Mouse (Mus musculus) testis, adult 2 months (tissue): ENCODE data around the gene Slc11a1. TPM values are rescaled to one million over a fixed set of nuclear protein-coding genes. Genes with fewer than 3 reads are reported as not detected.

Source experiments
- H3K27ac ChIP-seq: fragments of 200-500 bp; 2 replicates; pipeline ENCODE4 v1.5.1; 2012; ENCODE audit warnings: low read depth, low read length; ENCODE audit not compliant: control insufficient read depth, insufficient read depth
- H3K27me3 ChIP-seq: fragments of 200-500 bp; 2 replicates; pipeline ENCODE4 v1.6.1; 2012; ENCODE audit warnings: mild to moderate bottlenecking, low read length, moderate library complexity; ENCODE audit not compliant: control insufficient read depth, insufficient read depth
- H3K36me3 ChIP-seq: fragments of 200-500 bp; 2 replicates; pipeline ENCODE4 v1.6.1; 2012; ENCODE audit warnings: mild to moderate bottlenecking, low read length; ENCODE audit not compliant: control insufficient read depth, insufficient read depth
- H3K4me1 ChIP-seq: fragments of 200-500 bp; 2 replicates; pipeline ENCODE4 v1.6.1; 2012; ENCODE audit warnings: low read length; ENCODE audit not compliant: control insufficient read depth, insufficient read depth
- H3K4me3 ChIP-seq: fragments of 200-500 bp; 2 replicates; pipeline ENCODE4 v1.5.1; 2012; ENCODE audit warnings: low read depth, mild to moderate bottlenecking, low read length, moderate library complexity, mixed read lengths; ENCODE audit not compliant: control insufficient read depth
- CTCF ChIP-seq: fragments of 200-500 bp; IDR thresholded peaks from 2 replicates; pipeline ENCODE4 v1.5.1; 2012; ENCODE audit warnings: low read depth, mild to moderate bottlenecking, inconsistent platforms, low read length, moderate library complexity; ENCODE audit not compliant: control insufficient read depth, insufficient read depth, insufficient replicate concordance
- POLR2A ChIP-seq: fragments of 200-500 bp; IDR thresholded peaks from 2 replicates; pipeline ENCODE4 v1.6.1; 2012; ENCODE audit warnings: low read depth, mild to moderate bottlenecking, inconsistent platforms, low read length, moderate library complexity; ENCODE audit not compliant: control insufficient read depth
- polyA plus RNA-seq: library from polyadenylated mRNA; depleted of rRNA; stranded (reverse); fragments of >200 nt; gene quantifications from 2 replicates; pipeline ENCODE4 v1.2.3, GENCODE M21; 2012

Gene Slc11a1
- polyA plus RNA-seq, 1 experiment, result 3.1 TPM

GRCm38 (mm10) chr1:74373372-74373771, 1.6 kb upstream of the Slc11a1 start:
- Histone ChIP-seq H3K27ac (no peak overlapping the region), H3K4me1 (peaks cover 2% of the 10 kb centered on the region), H3K36me3 (no peaks in the 10 kb centered on the region), H3K27me3 (no peaks in the 10 kb centered on the region), H3K4me3 (no peak overlapping the region)
- TF ChIP-seq CTCF (no peak), POLR2A (no peak)

GRCm38 (mm10) chr1:74375561-74375960, 566 bp downstream of the Slc11a1 start:
- Histone ChIP-seq H3K36me3 (no peaks in the 10 kb centered on the region), H3K27ac (no peak overlapping the region), H3K27me3 (no peaks in the 10 kb centered on the region), H3K4me3 (no peak overlapping the region), H3K4me1 (peaks cover 2% of the 10 kb centered on the region)
- TF ChIP-seq POLR2A, result no peak
- no peak for TF ChIP-seq CTCF

GRCm38 (mm10) chr1:74376396-74376795, 1.4 kb downstream of the Slc11a1 start:
- Histone ChIP-seq H3K36me3 (no peaks in the 10 kb centered on the region), H3K27ac (no peak overlapping the region), H3K4me3 (no peak overlapping the region), H3K27me3 (no peaks in the 10 kb centered on the region), H3K4me1 (peaks cover 2% of the 10 kb centered on the region)
- TF ChIP-seq POLR2A (no peak), CTCF (no peak)

- peaks cover 2% of the 10 kb centered on the region for H3K4me1 ChIP-seq
- H3K4me3 ChIP-seq, result no peak overlapping the region
- TF ChIP-seq CTCF, result no peak
- TF ChIP-seq POLR2A, result no peak
- no peak overlapping the region for H3K27ac ChIP-seq
- H3K27me3 ChIP-seq, result no peaks in the 10 kb centered on the region
- no peaks in the 10 kb centered on the region for H3K36me3 ChIP-seq
Observed at GRCm38 (mm10) chr1:74379058-74379504, 4.1 kb downstream of the Slc11a1 start.

GRCm38 (mm10) chr1:74380484-74380883, 5.5 kb downstream of the Slc11a1 start:
- H3K27me3 ChIP-seq, result no peaks in the 10 kb centered on the region
- H3K36me3 ChIP-seq, result no peaks in the 10 kb centered on the region
- H3K4me1 ChIP-seq, result peaks cover 2% of the 10 kb centered on the region
- H3K4me3 ChIP-seq, result no peak overlapping the region
- TF ChIP-seq CTCF, result no peak
- TF ChIP-seq POLR2A, result no peak
- H3K27ac ChIP-seq, result no peak overlapping the region

GRCm38 (mm10) chr1:74381588-74382021, 6.6 kb downstream of the Slc11a1 start:
- no peaks in the 10 kb centered on the region for H3K27me3 ChIP-seq
- peaks cover 2% of the 10 kb centered on the region for H3K4me1 ChIP-seq
- no peaks in the 10 kb centered on the region for H3K36me3 ChIP-seq
- no peak overlapping the region for H3K4me3 ChIP-seq
- TF ChIP-seq CTCF (no peak), POLR2A (no peak)
- no peak overlapping the region for H3K27ac ChIP-seq

GRCm38 (mm10) chr1:74383385-74383784, 8.4 kb downstream of the Slc11a1 start:
- Histone ChIP-seq H3K4me3 (no peak overlapping the region), H3K4me1 (peaks cover 9% of the 10 kb centered on the region), H3K27me3 (no peaks in the 10 kb centered on the region), H3K36me3 (no peaks in the 10 kb centered on the region), H3K27ac (no peak overlapping the region)
- TF ChIP-seq CTCF, result no peak
- no peak for TF ChIP-seq POLR2A

GRCm38 (mm10) chr1:74384525-74384924, 9.5 kb downstream of the Slc11a1 start:
- Histone ChIP-seq H3K27me3 (no peaks in the 10 kb centered on the region), H3K27ac (no peak overlapping the region), H3K4me1 (peaks cover 17% of the 10 kb centered on the region), H3K36me3 (no peaks in the 10 kb centered on the region), H3K4me3 (no peak overlapping the region)
- TF ChIP-seq CTCF (no peak), POLR2A (no peak)
